Mouse (Mus musculus): ENCODE data around the gene Ttc30b.
"Not testable (repeated sequence)": the region's sequence is repeated elsewhere in the genome, so short reads cannot be mapped to it uniquely, and the experiment has no call there.

Ttc30b gene

DNA sequence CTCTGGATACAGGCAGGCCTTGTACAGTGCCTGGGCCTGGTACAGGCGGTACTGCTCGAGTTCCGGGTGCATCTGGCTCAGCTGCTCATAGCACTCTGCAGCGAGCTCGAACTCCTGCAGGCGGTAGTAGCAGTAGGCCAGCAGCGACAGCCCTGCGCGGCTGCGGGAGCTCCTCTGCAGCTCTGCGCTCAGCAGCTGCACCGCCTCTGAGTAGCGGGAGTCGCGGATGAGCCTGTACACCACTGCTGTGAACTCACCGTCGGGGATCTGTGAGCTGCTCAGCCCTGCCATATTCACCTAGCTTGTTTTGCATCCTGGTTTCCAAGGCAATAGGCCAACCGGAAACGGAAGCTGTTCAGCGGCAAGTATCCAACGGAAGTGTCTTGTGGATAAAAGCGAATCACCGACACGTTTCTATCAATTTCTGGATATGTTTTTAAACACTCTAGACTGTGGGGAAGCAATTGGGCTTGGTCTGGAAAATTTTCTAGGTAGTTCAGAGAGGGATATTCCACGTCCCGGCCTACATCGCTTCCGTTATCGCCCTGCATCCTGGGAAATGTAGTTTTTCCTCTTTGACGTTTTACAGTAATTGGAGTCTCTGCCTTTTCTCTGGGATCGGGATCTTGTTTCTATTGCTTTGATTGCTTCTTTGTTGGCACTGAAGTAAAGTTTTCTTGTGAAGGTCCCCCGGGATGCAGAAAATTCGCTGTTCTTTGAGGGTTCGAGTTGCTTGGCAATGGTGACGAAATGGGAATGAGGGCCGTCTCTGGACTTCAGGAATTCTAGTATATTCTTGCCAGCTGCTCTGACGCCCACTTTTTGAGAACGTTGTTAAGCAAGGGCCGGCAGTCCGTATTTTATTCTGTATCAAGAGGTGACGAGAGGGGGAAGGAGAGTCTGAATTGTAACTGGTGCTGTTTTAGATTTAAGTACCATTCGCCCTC, at the start of gene Ttc30b:
TSS of gene Ttc30b (minus strand) at position 469 of the 947 bp plus-strand sequence.
- peak; percentile 81 for DNase-seq (ENCODE audit: low spot score)

- DNase-seq (ENCODE audit: low spot score): no peak
These were observed 49.4 kb upstream of the Ttc30b start for GRCm38 (mm10) chr2:75987739-75988138.

- peak; percentile 38 for DNase-seq (ENCODE audit: low spot score)
These were observed 46.7 kb upstream of the Ttc30b start for GRCm38 (mm10) chr2:75985124-75985523.

DNA sequence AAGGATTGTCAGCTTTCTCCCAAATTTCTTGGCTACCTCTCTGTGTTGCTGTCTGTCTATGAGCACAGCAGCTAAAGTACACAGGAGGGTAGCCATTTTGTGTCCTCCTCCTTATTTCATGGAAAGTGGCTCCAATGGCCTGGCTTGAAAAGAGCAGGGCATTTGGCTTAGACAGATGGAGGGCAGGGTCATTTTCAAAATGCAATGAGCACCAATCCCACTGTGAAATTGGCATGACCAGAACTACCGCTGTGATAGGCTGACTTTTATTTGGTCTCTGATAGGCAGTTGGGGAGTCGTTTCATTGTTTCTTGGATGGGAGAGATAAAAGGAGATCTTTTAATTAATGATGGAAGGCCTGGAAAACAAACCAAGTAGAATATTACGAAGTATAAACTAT, 45.5 kb upstream of the Ttc30b start:
- DNase-seq (ENCODE audit: low spot score): no peak

- no peak for DNase-seq (ENCODE audit: low spot score)
These were observed 44.7 kb upstream of the Ttc30b start for GRCm38 (mm10) chr2:75983091-75983490.

DNA sequence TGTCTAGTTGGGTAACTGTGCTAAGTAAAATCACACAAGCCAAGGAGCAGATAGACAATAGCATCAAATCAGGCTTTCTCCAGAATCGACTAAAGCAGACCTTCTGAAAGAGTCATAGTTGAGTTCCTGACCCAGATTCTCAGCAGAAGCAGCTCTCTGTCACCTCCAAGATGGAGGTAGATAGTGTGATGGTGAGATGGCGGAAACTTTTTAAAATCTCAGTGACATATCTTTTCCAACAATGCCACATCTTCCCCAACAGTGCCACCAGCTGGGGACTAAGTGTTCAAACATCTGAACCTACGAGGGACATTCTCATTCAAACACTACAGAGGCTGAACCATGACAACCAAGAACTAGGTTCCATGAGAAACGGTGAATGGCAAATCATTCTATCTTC, 44.2 kb upstream of the Ttc30b start:
- no peak for DNase-seq (ENCODE audit: low spot score)

- peak; percentile 63 for DNase-seq (ENCODE audit: low spot score)
These were observed 43.2 kb upstream of the Ttc30b start, which contains the start of gene Ttc30a1 for GRCm38 (mm10) chr2:75981440-75982081. Ttc30a1 (minus strand) TSS chr2:75981967.

- DNase-seq (ENCODE audit: low spot score): not testable (repeated sequence)
These were observed 42.6 kb upstream of the Ttc30b start for GRCm38 (mm10) chr2:75980933-75981439.

- DNase-seq (ENCODE audit: low spot score): not testable (repeated sequence)
These were observed 39.5 kb upstream of the Ttc30b start, which contains the start of gene Ttc30a2 for GRCm38 (mm10) chr2:75977752-75978368. Ttc30a2 (minus strand) TSS chr2:75978170.

DNA sequence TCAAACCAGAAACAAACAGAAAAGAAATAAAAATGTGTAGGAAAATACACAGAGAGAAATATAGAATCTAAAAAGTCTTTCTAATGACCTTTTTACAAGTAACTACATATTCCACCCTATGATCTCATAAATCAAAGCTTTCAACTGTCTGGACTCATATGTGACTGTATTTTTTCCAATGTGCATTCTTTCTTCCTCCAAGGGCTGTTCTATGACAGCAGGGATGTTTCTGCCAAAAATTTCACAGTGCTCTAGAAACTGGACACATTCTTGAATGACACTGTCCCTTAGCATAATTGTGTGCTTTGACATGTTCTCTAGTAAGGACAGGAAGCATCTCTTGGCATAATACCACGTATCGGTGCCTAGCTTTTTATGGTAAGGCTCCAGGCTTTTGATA, 37.7 kb upstream of the Ttc30b start:
- not testable (repeated sequence) for DNase-seq (ENCODE audit: low spot score)

GRCm38 (mm10) chr2:75974131-75974530, 35.7 kb upstream of the Ttc30b start:
- DNase-seq (ENCODE audit: low spot score): no peak

DNA sequence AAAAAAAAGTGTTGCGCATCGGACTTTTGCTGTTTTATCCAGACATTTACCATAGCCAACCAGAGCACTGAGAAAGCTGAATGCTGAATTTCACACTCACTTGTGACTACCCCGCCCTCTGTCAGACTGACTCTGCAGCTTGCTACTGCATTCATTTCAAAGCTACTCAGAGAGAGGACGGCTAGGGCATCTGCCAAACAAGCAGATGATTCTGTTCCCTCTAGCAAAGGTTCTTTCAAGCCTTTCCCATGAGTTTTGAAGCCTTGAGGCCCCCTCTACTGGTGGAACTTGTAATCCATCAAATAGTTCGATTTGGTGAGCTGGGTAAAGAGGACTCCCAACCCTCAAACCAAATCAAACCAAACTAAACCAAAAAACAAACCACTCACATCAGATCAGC, 26.6 kb upstream of the Ttc30b start:
- DNase-seq (ENCODE audit: low spot score): peak; percentile 54

GRCm38 (mm10) chr2:75964512-75964911, 26.1 kb upstream of the Ttc30b start:
- DNase-seq (ENCODE audit: low spot score): peak; percentile 58

DNA sequence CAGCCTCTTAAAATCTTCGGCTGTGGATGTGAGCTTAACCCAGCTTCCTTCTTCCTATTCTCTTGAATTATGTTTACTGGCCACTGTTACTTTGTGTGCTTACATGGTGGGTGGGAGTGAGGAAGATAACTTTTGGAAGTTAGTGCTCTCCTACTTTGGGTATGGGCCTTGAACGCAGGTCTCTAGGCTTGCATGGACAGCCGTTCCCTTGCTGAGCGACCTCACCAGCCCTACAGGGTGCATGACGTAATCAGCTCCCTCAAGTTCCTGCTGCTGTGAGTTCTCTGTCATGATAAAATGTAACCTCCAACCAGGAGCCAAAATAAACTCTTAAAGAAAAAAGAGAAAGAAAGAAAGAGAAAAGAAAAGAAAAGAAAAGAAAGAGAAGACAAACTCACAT, 25.7 kb upstream of the Ttc30b start:
- DNase-seq (ENCODE audit: low spot score): no peak

DNA sequence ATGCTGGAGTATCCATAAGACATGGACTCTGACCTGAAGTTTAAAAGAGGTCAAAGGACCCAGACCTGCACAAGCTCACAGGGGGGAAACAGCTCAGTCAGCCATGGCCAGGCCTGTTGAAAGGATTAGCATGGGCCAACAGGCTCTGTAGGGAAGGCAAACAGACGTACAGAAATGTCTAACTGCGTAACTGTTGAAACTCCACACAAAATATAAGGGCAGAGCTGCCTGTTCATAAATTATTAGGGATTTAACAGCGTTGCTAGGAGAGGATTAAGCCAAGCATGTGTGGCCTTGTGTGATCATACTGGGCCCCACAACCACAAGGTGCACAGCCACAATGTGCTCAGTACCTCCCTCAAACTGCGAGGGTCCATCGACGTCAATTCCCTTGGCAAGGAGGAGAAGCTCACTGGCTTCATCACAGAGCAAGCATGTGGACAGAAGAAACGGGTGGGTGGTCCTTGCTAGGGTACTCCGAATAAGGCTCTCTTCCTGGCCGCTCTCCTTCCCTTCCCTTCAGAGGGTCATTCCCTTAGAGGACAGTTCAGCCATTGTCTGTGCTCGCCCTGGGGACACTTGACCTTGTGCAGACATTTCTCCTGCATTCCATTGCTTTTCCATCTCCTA, 24.9 kb upstream of the Ttc30b start:
- DNase-seq (ENCODE audit: low spot score): no peak

- no peak for DNase-seq (ENCODE audit: low spot score)
These were observed 22.3 kb upstream of the Ttc30b start for GRCm38 (mm10) chr2:75960366-75961330.

DNA sequence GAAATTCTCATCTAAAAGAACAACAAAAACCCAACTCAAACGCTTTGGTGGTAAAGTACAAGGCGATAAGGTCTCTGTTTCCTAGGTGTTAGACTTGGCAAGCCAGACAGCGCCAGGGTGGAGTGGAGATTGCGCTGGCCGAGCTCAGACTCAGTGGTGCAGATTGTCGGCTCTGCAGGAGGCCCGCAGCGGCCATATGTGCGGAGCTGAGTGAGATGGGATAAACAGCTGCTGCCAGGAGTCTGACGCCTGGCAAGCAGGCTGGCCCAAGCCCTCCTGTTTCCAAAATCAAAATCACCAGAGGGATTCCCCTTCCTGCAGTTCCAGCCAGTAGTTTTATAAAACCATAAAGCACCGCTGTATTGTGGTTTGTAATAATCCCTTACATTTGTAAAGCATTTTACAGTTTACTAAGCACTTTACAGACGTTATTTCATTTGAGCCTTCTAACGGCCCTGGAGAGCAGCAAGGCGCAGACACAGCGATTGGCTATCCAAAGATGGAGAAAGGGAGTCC, 21.5 kb upstream of the Ttc30b start:
- DNase-seq (ENCODE audit: low spot score): no peak

- DNase-seq (ENCODE audit: low spot score): no peak
These were observed 20.9 kb upstream of the Ttc30b start for GRCm38 (mm10) chr2:75959183-75959849.

- DNase-seq (ENCODE audit: low spot score): no peak
These were observed 17.3 kb upstream of the Ttc30b start for GRCm38 (mm10) chr2:75955709-75956108.

- DNase-seq (ENCODE audit: low spot score): no peak
These were observed 14.9 kb upstream of the Ttc30b start for GRCm38 (mm10) chr2:75953320-75953719.
